Mouse (Mus musculus): ENCODE data around the gene Adora3. TPM values are rescaled to one million over a fixed set of nuclear protein-coding genes. Genes with fewer than 3 reads are reported as not detected.
A peak's percentile ranks its signal among the peaks of the same experiment; 100 is the strongest.

The Adora3 gene
- polyA plus RNA-seq, 1 experiment from 2014 or later = 0.43 TPM

- Histone ChIP-seq H3K4me2 (replicated peaks; ENCODE audit: low read depth) (no peak overlapping the region), H3K27ac (ENCODE audit: low read depth, low read length) (no peak overlapping the region), H3K9ac (ENCODE audit: low read depth, low read length) (no peak overlapping the region), H3K27me3 (replicated peaks; ENCODE audit: control insufficient read depth, insufficient read depth, low read length) (no peaks in the 10 kb centered on the region), H3K4me3 (ENCODE audit: low read depth, low read length) (no peak overlapping the region), H3K9me3 (ENCODE audit: control insufficient read depth) (no peaks in the 10 kb centered on the region), H3K36me3 (ENCODE audit: control insufficient read depth, insufficient read depth) (no peaks in the 10 kb centered on the region), H3K4me1 (replicated peaks; ENCODE audit: control insufficient read depth, insufficient read depth, low read length) (no peaks in the 10 kb centered on the region)
- 60% methylated on average over 3 of the region's 3 CpGs for WGBS
- TF ChIP-seq CTCF (IDR thresholded peaks at IDR 0.05; ENCODE audit: low read depth) = no peak
- peak; percentile 49; the same call in 1 of the 2 replicates for ATAC-seq
Measured at GRCm38 (mm10) chr3:105831584-105831983, 39.1 kb upstream of the Adora3 start.

GRCm38 (mm10) chr3:105835875-105836274, 34.8 kb upstream of the Adora3 start:
- H3K36me3 ChIP-seq (ENCODE audit: control insufficient read depth, insufficient read depth) = no peaks in the 10 kb centered on the region
- no peaks in the 10 kb centered on the region for H3K4me1 ChIP-seq (replicated peaks; ENCODE audit: control insufficient read depth, insufficient read depth, low read length)
- no peak overlapping the region for H3K27ac ChIP-seq (ENCODE audit: low read depth, low read length)
- no peak overlapping the region for H3K4me3 ChIP-seq (ENCODE audit: low read depth, low read length)
- no peak overlapping the region for H3K9ac ChIP-seq (ENCODE audit: low read depth, low read length)
- WGBS = 76% methylated on average over 3 of the region's 3 CpGs
- TF ChIP-seq CTCF (IDR thresholded peaks at IDR 0.05; ENCODE audit: low read depth) = no peak
- no peaks in the 10 kb centered on the region for H3K27me3 ChIP-seq (replicated peaks; ENCODE audit: control insufficient read depth, insufficient read depth, low read length)
- ATAC-seq = no peak
- no peaks in the 10 kb centered on the region for H3K9me3 ChIP-seq (ENCODE audit: control insufficient read depth)
- H3K4me2 ChIP-seq (replicated peaks; ENCODE audit: low read depth) = no peak overlapping the region

GRCm38 (mm10) chr3:105836883-105837282, 33.8 kb upstream of the Adora3 start:
- H3K27me3 ChIP-seq (replicated peaks; ENCODE audit: control insufficient read depth, insufficient read depth, low read length) = no peaks in the 10 kb centered on the region
- no peak for TF ChIP-seq CTCF (IDR thresholded peaks at IDR 0.05; ENCODE audit: low read depth)
- no peaks in the 10 kb centered on the region for H3K36me3 ChIP-seq (ENCODE audit: control insufficient read depth, insufficient read depth)
- H3K4me3 ChIP-seq (ENCODE audit: low read depth, low read length) = no peak overlapping the region
- no peak overlapping the region for H3K27ac ChIP-seq (ENCODE audit: low read depth, low read length)
- ATAC-seq = no peak
- 85% methylated on average over 3 of the region's 3 CpGs for WGBS
- no peak overlapping the region for H3K9ac ChIP-seq (ENCODE audit: low read depth, low read length)
- no peak overlapping the region for H3K4me2 ChIP-seq (replicated peaks; ENCODE audit: low read depth)
- no peaks in the 10 kb centered on the region for H3K9me3 ChIP-seq (ENCODE audit: control insufficient read depth)
- no peaks in the 10 kb centered on the region for H3K4me1 ChIP-seq (replicated peaks; ENCODE audit: control insufficient read depth, insufficient read depth, low read length)

GRCm38 (mm10) chr3:105838655-105839054, 32.0 kb upstream of the Adora3 start:
- ATAC-seq = no peak
- no peaks in the 10 kb centered on the region for H3K9me3 ChIP-seq (ENCODE audit: control insufficient read depth)
- H3K27me3 ChIP-seq (replicated peaks; ENCODE audit: control insufficient read depth, insufficient read depth, low read length) = no peaks in the 10 kb centered on the region

GRCm38 (mm10) chr3:105839836-105840235, 30.8 kb upstream of the Adora3 start:
- no peak for TF ChIP-seq CTCF (IDR thresholded peaks at IDR 0.05; ENCODE audit: low read depth)
- Histone ChIP-seq H3K9me3 (ENCODE audit: control insufficient read depth) (no peaks in the 10 kb centered on the region), H3K4me2 (replicated peaks; ENCODE audit: low read depth) (no peak overlapping the region), H3K36me3 (ENCODE audit: control insufficient read depth, insufficient read depth) (no peaks in the 10 kb centered on the region), H3K27me3 (replicated peaks; ENCODE audit: control insufficient read depth, insufficient read depth, low read length) (no peaks in the 10 kb centered on the region), H3K4me1 (replicated peaks; ENCODE audit: control insufficient read depth, insufficient read depth, low read length) (no peaks in the 10 kb centered on the region), H3K4me3 (ENCODE audit: low read depth, low read length) (no peak overlapping the region), H3K9ac (ENCODE audit: low read depth, low read length) (no peak overlapping the region), H3K27ac (ENCODE audit: low read depth, low read length) (no peak overlapping the region)
- no peak for ATAC-seq
- WGBS = 88% methylated on average over 4 of the region's 4 CpGs

More at GRCm38 (mm10) chr3:105838655-105839054, 32.0 kb upstream of the Adora3 start:
- WGBS = 58% methylated on average over 3 of the region's 3 CpGs
- H3K4me2 ChIP-seq (replicated peaks; ENCODE audit: low read depth) = no peak overlapping the region
- H3K4me3 ChIP-seq (ENCODE audit: low read depth, low read length) = no peak overlapping the region
- no peak for TF ChIP-seq CTCF (IDR thresholded peaks at IDR 0.05; ENCODE audit: low read depth)
- H3K4me1 ChIP-seq (replicated peaks; ENCODE audit: control insufficient read depth, insufficient read depth, low read length) = no peaks in the 10 kb centered on the region
- H3K27ac ChIP-seq (ENCODE audit: low read depth, low read length) = no peak overlapping the region
- no peak overlapping the region for H3K9ac ChIP-seq (ENCODE audit: low read depth, low read length)
- no peaks in the 10 kb centered on the region for H3K36me3 ChIP-seq (ENCODE audit: control insufficient read depth, insufficient read depth)

- TF ChIP-seq CTCF (IDR thresholded peaks at IDR 0.05; ENCODE audit: low read depth) = no peak
- no peaks in the 10 kb centered on the region for H3K4me1 ChIP-seq (replicated peaks; ENCODE audit: control insufficient read depth, insufficient read depth, low read length)
- H3K9ac ChIP-seq (ENCODE audit: low read depth, low read length) = no peak overlapping the region
- no peaks in the 10 kb centered on the region for H3K9me3 ChIP-seq (ENCODE audit: control insufficient read depth)
- H3K36me3 ChIP-seq (ENCODE audit: control insufficient read depth, insufficient read depth) = no peaks in the 10 kb centered on the region
- no peak overlapping the region for H3K27ac ChIP-seq (ENCODE audit: low read depth, low read length)
- 21% methylated on average over 7 of the region's 7 CpGs for WGBS
- H3K4me3 ChIP-seq (ENCODE audit: low read depth, low read length) = no peak overlapping the region
- peak; percentile 76 for ATAC-seq
- no peak overlapping the region for H3K4me2 ChIP-seq (replicated peaks; ENCODE audit: low read depth)
- H3K27me3 ChIP-seq (replicated peaks; ENCODE audit: control insufficient read depth, insufficient read depth, low read length) = no peaks in the 10 kb centered on the region
Measured at GRCm38 (mm10) chr3:105846294-105847069, 24.2 kb upstream of the Adora3 start.

All from intestine, postnatal 0 days (tissue).